Mouse (Mus musculus) MEL (cell line): ENCODE results near the gene Gpr162. TPM values are rescaled to one million over a fixed set of nuclear protein-coding genes. Genes with fewer than 3 reads are reported as not detected.
"Not testable (repeated sequence)": the region's sequence is repeated elsewhere in the genome, so short reads cannot be mapped to it uniquely, and the experiment has no call there.

Experiments used
- DNase-seq: peaks from one replicate; pipeline ENCODE4 v3.0.0; 2011; ENCODE audit warnings: low read depth, low spot score
- H3K27ac ChIP-seq: 2 replicates; pipeline ENCODE4 v1.5.1; 2012; ENCODE audit warnings: low read depth, mild to moderate bottlenecking, control low read depth, low read length, moderate library complexity; ENCODE audit not compliant: control insufficient read depth
- H3K27me3 ChIP-seq, 2 experiments: fragments of 150-350 bp in 1 of 2; sonication (generic) in 1 of 2; 2 replicates each; pipeline ENCODE4 v1.6.1; 2012; ENCODE audit warnings: low read length in 2 of 2, mild to moderate bottlenecking in 2 of 2, improper control_type of control experiment in 1 of 2, moderate library complexity in 1 of 2; ENCODE audit not compliant: insufficient read depth in 2 of 2, control insufficient read depth in 1 of 2
- H3K36me3 ChIP-seq, 2 experiments: 2 replicates each; pipeline ENCODE4 v1.6.1; 2012 to 2014; ENCODE audit warnings: low read length in 2 of 2, improper control_type of control experiment in 1 of 2, inconsistent platforms in 1 of 2, mild to moderate bottlenecking in 1 of 2; ENCODE audit not compliant: insufficient read depth in 2 of 2, control insufficient read depth in 1 of 2
- H3K4me1 ChIP-seq, 2 experiments: fragments of 150-350 bp in 1 of 2; sonication (generic) in 1 of 2; 2 replicates each; pipeline ENCODE4 v1.6.1; 2012; ENCODE audit warnings: low read length in 2 of 2, improper control_type of control experiment in 1 of 2, mild to moderate bottlenecking in 1 of 2; ENCODE audit not compliant: insufficient read depth in 2 of 2, control insufficient read depth in 1 of 2
- H3K4me3 ChIP-seq, 2 experiments: fragments of 150-350 bp in 1 of 2; sonication (generic) in 1 of 2; 2 replicates each; pipeline ENCODE4 v1.5.1; 2012; ENCODE audit warnings: low read depth in 2 of 2, low read length in 2 of 2, mild to moderate bottlenecking in 2 of 2, moderate library complexity in 2 of 2, control low read depth in 1 of 2, improper control_type of control experiment in 1 of 2; ENCODE audit not compliant: control insufficient read depth in 1 of 2, insufficient read depth in 1 of 2
- H3K79me2 ChIP-seq: 2 replicates; pipeline ENCODE4 v1.6.1; 2012; ENCODE audit warnings: mild to moderate bottlenecking, low read length, moderate library complexity; ENCODE audit not compliant: control insufficient read depth, poor library complexity, insufficient read depth
- H3K9ac ChIP-seq: 2 replicates; pipeline ENCODE4 v1.6.1; 2012; ENCODE audit warnings: low read depth, mild to moderate bottlenecking, control low read depth, low read length, moderate library complexity; ENCODE audit not compliant: control insufficient read depth, poor library complexity, severe bottlenecking
- H3K9me3 ChIP-seq: fragments of 150-350 bp; sonication (generic); replicated peaks from 2 replicates; pipeline ENCODE4 v1.6.1; 2012; ENCODE audit warnings: mild to moderate bottlenecking, low read length, improper control_type of control experiment, moderate library complexity; ENCODE audit not compliant: insufficient read depth
- BHLHE40 ChIP-seq: IDR thresholded peaks from 2 replicates; pipeline ENCODE4 v1.6.1; 2012; ENCODE audit warnings: low read depth, mild to moderate bottlenecking, inconsistent platforms, low read length, improper control_type of control experiment, borderline replicate concordance
- CTCF ChIP-seq, 3 experiments: IDR thresholded peaks in 2 of 3; conservative IDR thresholded peaks in 1 of 3; 2 replicates each; pipeline ENCODE4 v1.5.1; 2011 to 2012; ENCODE audit warnings: low read length in 3 of 3, low read depth in 2 of 3, mild to moderate bottlenecking in 2 of 3, improper control_type of control experiment in 1 of 3, inconsistent platforms in 1 of 3, mixed read lengths in 1 of 3, moderate library complexity in 1 of 3; ENCODE audit not compliant: control insufficient read depth in 1 of 3, insufficient read depth in 1 of 3, poor library complexity in 1 of 3, severe bottlenecking in 1 of 3
- ELF1 ChIP-seq: IDR thresholded peaks from 2 replicates; pipeline ENCODE4 v1.6.1; 2014; ENCODE audit warnings: low read depth, mild to moderate bottlenecking, inconsistent platforms, low read length, improper control_type of control experiment, moderate library complexity
- JUND ChIP-seq: IDR thresholded peaks from 2 replicates; pipeline ENCODE4 v1.6.1; 2011; ENCODE audit warnings: low read depth, mild to moderate bottlenecking, improper control_type of control experiment, low read length
- KAT2A ChIP-seq: conservative IDR thresholded peaks from 2 replicates; pipeline ENCODE4 v1.6.1; 2012; ENCODE audit warnings: low read depth, low read length, improper control_type of control experiment, inconsistent platforms
- MAFK ChIP-seq: IDR thresholded peaks from 2 replicates; pipeline ENCODE4 v1.6.1; 2011; ENCODE audit warnings: low read depth, mild to moderate bottlenecking, low read length, improper control_type of control experiment, borderline replicate concordance
- MEF2A ChIP-seq: IDR thresholded peaks from 2 replicates; pipeline ENCODE4 v1.6.1; 2014; ENCODE audit warnings: low read depth, mild to moderate bottlenecking, inconsistent platforms, low read length, improper control_type of control experiment; ENCODE audit not compliant: poor library complexity, insufficient replicate concordance, severe bottlenecking; ENCODE audit errors: extremely low read depth
- NELFE ChIP-seq: IDR thresholded peaks from 2 replicates; pipeline ENCODE4 v1.6.1; 2011; ENCODE audit warnings: low read depth, low read length, improper control_type of control experiment
- POLR2A ChIP-seq, 2 experiments: IDR thresholded peaks; 2 replicates each; pipeline ENCODE4 v1.6.1; 2011 to 2012; ENCODE audit warnings: low read length in 2 of 2, mild to moderate bottlenecking in 2 of 2, control low read depth in 1 of 2, improper control_type of control experiment in 1 of 2, low read depth in 1 of 2, moderate library complexity in 1 of 2; ENCODE audit not compliant: control insufficient read depth in 1 of 2, insufficient read depth in 1 of 2, poor library complexity in 1 of 2
- POLR2AphosphoS5 ChIP-seq: IDR thresholded peaks from 2 replicates; pipeline ENCODE4 v1.6.1; 2012; ENCODE audit warnings: low read depth, borderline replicate concordance, mild to moderate bottlenecking, inconsistent platforms, low read length, moderate library complexity, mixed read lengths
- RAD21 ChIP-seq: IDR thresholded peaks from 2 replicates; pipeline ENCODE4 v1.6.1; 2011; ENCODE audit warnings: mild to moderate bottlenecking, low read depth, low read length, improper control_type of control experiment
- SMC3 ChIP-seq: IDR thresholded peaks from 2 replicates; pipeline ENCODE4 v1.6.1; 2011; ENCODE audit warnings: low read depth, low read length, improper control_type of control experiment
- TAL1 ChIP-seq: IDR thresholded peaks from 2 replicates; pipeline ENCODE4 v1.6.1; 2012; ENCODE audit warnings: mild to moderate bottlenecking, inconsistent platforms, low read length, moderate library complexity, mixed read lengths
- TBP ChIP-seq: IDR thresholded peaks from 2 replicates; pipeline ENCODE4 v1.8.0; 2011; ENCODE audit warnings: low read depth, low read length, improper control_type of control experiment
- TCF12 ChIP-seq: IDR thresholded peaks from 2 replicates; pipeline ENCODE4 v1.6.1; 2014; ENCODE audit warnings: low read depth, mild to moderate bottlenecking, inconsistent platforms, low read length, improper control_type of control experiment, moderate library complexity
- USF2 ChIP-seq, 2 experiments: IDR thresholded peaks; 2 replicates each; pipeline ENCODE4 v1.6.1; 2011 to 2012; ENCODE audit warnings: improper control_type of control experiment in 2 of 2, low read length in 2 of 2, borderline replicate concordance in 1 of 2, inconsistent platforms in 1 of 2, low read depth in 1 of 2, mild to moderate bottlenecking in 1 of 2; ENCODE audit not compliant: insufficient read depth in 1 of 2
- ZC3H11A ChIP-seq: IDR thresholded peaks from 2 replicates; pipeline ENCODE4 v1.6.1; 2012; ENCODE audit warnings: low read depth, mild to moderate bottlenecking, inconsistent platforms, low read length, improper control_type of control experiment
- ZNF384 ChIP-seq: IDR thresholded peaks from 2 replicates; pipeline ENCODE4 v1.6.1; 2012; ENCODE audit warnings: low read depth, mild to moderate bottlenecking, inconsistent platforms, low read length, improper control_type of control experiment
- polyA plus RNA-seq, 2 experiments: library from polyadenylated mRNA; stranded (reverse) in 1 of 2; unstranded in 1 of 2; fragments of >175 nt in 1 of 2; fragments of >200 nt in 1 of 2; gene quantifications; 2 replicates each; pipeline versions ENCODE4 v1.2.1 to v1.2.4; 2012; ENCODE audit warnings: low replicate concordance in 2 of 2, low read depth in 1 of 2; ENCODE audit not compliant: insufficient read length in 2 of 2, insufficient read depth in 1 of 2, missing spikeins in 1 of 2
- total RNA-seq: library from RNA; depleted of rRNA; stranded (reverse); fragments of 300-350 nt; gene quantifications from 2 replicates; pipeline ENCODE4 v1.2.3, GENCODE M21; 2012

The Gpr162 gene
- total and polyA plus RNA-seq, 3 experiments, result 0.08 to 0.84 TPM; not detected in 1

GRCm38 (mm10) chr6:124811701-124812560, 51.9 kb downstream of the Gpr162 start:
- H3K27me3 ChIP-seq, result no peaks in the 10 kb centered on the region
- H3K79me2 ChIP-seq, result peaks cover 19% of the 10 kb centered on the region
- H3K27ac ChIP-seq, result no peak overlapping the region
- peak overlapping the region; percentile 72 to 78; a peak in 3 of 4 replicates for H3K4me3 ChIP-seq
- no peak for TF ChIP-seq ELF1
- no peak overlapping the region for H3K9ac ChIP-seq
- no peaks in the 10 kb centered on the region for H3K9me3 ChIP-seq
- peaks cover 6 to 11% of the 10 kb centered on the region in 2 experiments for H3K36me3 ChIP-seq
- H3K4me1 ChIP-seq, result peaks cover 0 to 27% of the 10 kb centered on the region in 2 experiments; a peak in 3 of 4 replicates
- DNase-seq, result peak; percentile 34

- H3K27ac ChIP-seq, result no peak overlapping the region
- TF ChIP-seq POLR2A (IDR thresholded peaks at IDR 0.05; ENCODE audit: control insufficient read depth in 1 of 2, insufficient read depth in 1 of 2, low read depth in 1 of 2, low read length in 2 of 2, poor library complexity in 1 of 2), result no peak
- no peak for TF ChIP-seq KAT2A
- TF ChIP-seq MEF2A, result no peak
- no peak for TF ChIP-seq JUND
- no peak for TF ChIP-seq TAL1
- no peak for TF ChIP-seq TBP
- TF ChIP-seq MAFK, result no peak
- no peak for TF ChIP-seq RAD21
- TF ChIP-seq ELF1, result no peak
- TF ChIP-seq NELFE, result no peak
- no peak for TF ChIP-seq BHLHE40
- no peak for TF ChIP-seq ZC3H11A
- no peak for TF ChIP-seq USF2 (IDR thresholded peaks at IDR 0.05; ENCODE audit: borderline replicate concordance in 1 of 2, insufficient read depth in 1 of 2, low read depth in 1 of 2, low read length in 2 of 2)
- TF ChIP-seq POLR2AphosphoS5, result no peak
- TF ChIP-seq SMC3, result no peak
- TF ChIP-seq TCF12, result no peak
- no peak for TF ChIP-seq CTCF (IDR thresholded peaks at IDR 0.05 in 2 of 3, conservative IDR thresholded peaks at IDR 0.05 in 1 of 3; ENCODE audit: control insufficient read depth in 1 of 3, insufficient read depth in 1 of 3, low read depth in 2 of 3, low read length in 3 of 3, poor library complexity in 1 of 3, severe bottlenecking in 1 of 3)
- TF ChIP-seq ZNF384, result no peak
- DNase-seq, result peak; percentile 22
- peaks cover 0 to 33% of the 10 kb centered on the region in 2 experiments; a peak in 3 of 4 replicates for H3K4me1 ChIP-seq
- peaks cover 19% of the 10 kb centered on the region for H3K79me2 ChIP-seq
- H3K27me3 ChIP-seq, result no peaks in the 10 kb centered on the region
- peaks cover 4 to 15% of the 10 kb centered on the region in 2 experiments for H3K36me3 ChIP-seq
- H3K9me3 ChIP-seq, result no peaks in the 10 kb centered on the region
- no peak overlapping the region for H3K4me3 ChIP-seq
- no peak overlapping the region for H3K9ac ChIP-seq
Observed at GRCm38 (mm10) chr6:124811403-124811665, 52.4 kb downstream of the Gpr162 start.

- Histone ChIP-seq H3K79me2 (peaks cover 19% of the 10 kb centered on the region), H3K36me3 (peaks cover 4 to 16% of the 10 kb centered on the region in 2 experiments), H3K4me1 (peaks cover 0 to 34% of the 10 kb centered on the region in 2 experiments; a peak in 3 of 4 replicates)
- peak; percentile 21 for DNase-seq
- not testable (repeated sequence) for H3K9me3 ChIP-seq, H3K9ac ChIP-seq, H3K27me3 ChIP-seq, H3K4me3 ChIP-seq, H3K27ac ChIP-seq
Observed at GRCm38 (mm10) chr6:124810566-124811402, 53.0 kb downstream of the Gpr162 start.
